Mouse (Mus musculus) gastrocnemius, postnatal 14 days (tissue): ENCODE results near the gene Rad51d. TPM values are rescaled to one million over a fixed set of nuclear protein-coding genes. Genes with fewer than 3 reads are reported as not detected.
A peak's percentile ranks its signal among the peaks of the same experiment; 100 is the strongest.
"Not testable (repeated sequence)": the region's sequence is repeated elsewhere in the genome, so short reads cannot be mapped to it uniquely, and the experiment has no call there.

Experiments
- DNase-seq: peaks from one replicate; pipeline ENCODE4 v3.0.0; 2021; ENCODE audit warnings: mixed read lengths
- intact Hi-C: fragments of 180-260 bp; cut with DNase I; formaldehyde crosslinking; loops from one replicate; pipeline ENCODE4 v1.15.1; 2025; ENCODE audit warnings: low total_unique reads
- long read RNA-seq, 2 experiments: library from polyadenylated mRNA; stranded (forward); transcript quantifications; one replicate each; pipeline ENCODE4 v2.0.0; 2021
- total RNA-seq, 2 experiments: library from RNA; stranded (reverse); gene quantifications; 2 replicates each; pipeline ENCODE4 v1.2.3; 2021

The Rad51d gene
- 1 to 10 TPM; 5.3 to 5.7 TPM for total RNA-seq
- long read RNA-seq, experiment 1, transcript Rad51d-201 (10 exons, 3,426 nt), result major isoform, 5 of 8 reads
- long read RNA-seq, experiment 1, partial matches to known transcripts, result 2 of 8 reads
- long read RNA-seq, experiment 1, other reads (novel, unspliced or antisense), result 1 of 8 reads
- long read RNA-seq, experiment 2, partial matches to known transcripts, result 0 of 4 reads
- long read RNA-seq, experiment 2, other reads (novel, unspliced or antisense), result 1 of 4 reads

- DNase-seq, result peak; percentile 94
- intact Hi-C loops, result loop anchor here (5.0 to 10.0 kb wide), 3 partner anchors 143 to 656 kb away; no protein-coding TSS in a partner anchor
Observed at GRCm38 (mm10) chr11:82890342-82890762, at the start of gene Rad51d. Gene Rad51d (minus strand): TSS chr11:82890614.

GRCm38 (mm10) chr11:82933186-82933585, 42.8 kb upstream of the Rad51d start:
- DNase-seq, result no peak
- intact Hi-C loops, result no loop called here

DNA sequence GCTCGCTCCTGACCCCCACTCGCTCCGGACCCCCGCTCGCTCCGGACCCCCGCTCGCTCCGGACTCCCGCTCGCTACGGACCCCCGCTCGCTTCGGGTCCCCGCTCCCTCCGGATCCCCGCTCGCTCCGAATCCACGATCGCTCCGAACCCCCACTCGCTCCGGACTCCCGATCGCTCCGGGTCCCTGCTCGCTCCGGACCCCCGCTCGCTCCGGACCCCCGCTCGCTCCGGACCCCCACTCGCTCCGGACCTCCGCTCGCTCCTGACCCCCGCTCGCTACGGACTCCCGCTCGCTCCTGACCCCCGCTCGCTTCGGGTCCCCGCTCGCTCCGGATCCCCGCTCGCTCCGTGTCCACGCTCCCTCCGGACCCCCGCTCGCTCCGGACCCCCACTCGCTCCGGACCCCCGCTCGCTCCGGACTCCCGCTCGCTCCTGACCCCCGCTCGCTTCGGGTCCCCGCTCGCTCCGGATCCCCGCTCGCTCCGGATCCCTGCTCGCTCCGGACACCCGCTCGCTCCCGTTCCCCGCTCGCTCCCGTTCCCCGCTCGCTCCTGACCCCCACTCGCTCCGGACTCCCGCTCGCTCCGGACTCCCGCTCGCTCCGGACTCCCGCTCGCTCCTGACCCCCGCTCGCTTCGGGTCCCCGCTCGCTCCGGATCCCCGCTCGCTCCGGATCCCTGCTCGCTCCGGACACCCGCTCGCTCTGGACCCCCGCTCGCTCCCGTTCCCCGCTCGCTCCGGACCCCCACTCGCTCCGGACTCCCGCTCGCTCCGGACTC, 41.4 kb upstream of the Rad51d start:
- DNase-seq, intact Hi-C loops: not testable (repeated sequence)

- intact Hi-C loops, DNase-seq: not testable (repeated sequence)
Observed at GRCm38 (mm10) chr11:82931161-82931560, 40.7 kb upstream of the Rad51d start.

GRCm38 (mm10) chr11:82930391-82930955, 40.1 kb upstream of the Rad51d start:
- DNase-seq, result peak; percentile 38
- intact Hi-C loops, result not testable (repeated sequence)

DNA sequence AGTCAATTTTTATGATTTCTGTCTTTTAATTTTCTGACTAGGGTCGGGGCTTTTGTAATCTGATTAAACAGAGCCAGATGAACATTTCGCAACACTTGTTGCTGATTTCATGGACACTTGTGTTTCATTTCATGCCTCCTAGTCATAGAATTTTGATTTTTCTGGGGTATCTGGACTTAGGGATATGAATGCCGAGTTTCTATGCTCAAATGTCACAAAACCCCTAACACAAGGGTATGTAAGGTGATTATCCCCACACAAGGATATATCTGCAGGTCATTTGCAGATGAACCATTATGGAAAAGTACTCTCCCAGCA, 39.2 kb upstream of the Rad51d start:
- intact Hi-C loops, result no loop called here
- no peak for DNase-seq

DNA sequence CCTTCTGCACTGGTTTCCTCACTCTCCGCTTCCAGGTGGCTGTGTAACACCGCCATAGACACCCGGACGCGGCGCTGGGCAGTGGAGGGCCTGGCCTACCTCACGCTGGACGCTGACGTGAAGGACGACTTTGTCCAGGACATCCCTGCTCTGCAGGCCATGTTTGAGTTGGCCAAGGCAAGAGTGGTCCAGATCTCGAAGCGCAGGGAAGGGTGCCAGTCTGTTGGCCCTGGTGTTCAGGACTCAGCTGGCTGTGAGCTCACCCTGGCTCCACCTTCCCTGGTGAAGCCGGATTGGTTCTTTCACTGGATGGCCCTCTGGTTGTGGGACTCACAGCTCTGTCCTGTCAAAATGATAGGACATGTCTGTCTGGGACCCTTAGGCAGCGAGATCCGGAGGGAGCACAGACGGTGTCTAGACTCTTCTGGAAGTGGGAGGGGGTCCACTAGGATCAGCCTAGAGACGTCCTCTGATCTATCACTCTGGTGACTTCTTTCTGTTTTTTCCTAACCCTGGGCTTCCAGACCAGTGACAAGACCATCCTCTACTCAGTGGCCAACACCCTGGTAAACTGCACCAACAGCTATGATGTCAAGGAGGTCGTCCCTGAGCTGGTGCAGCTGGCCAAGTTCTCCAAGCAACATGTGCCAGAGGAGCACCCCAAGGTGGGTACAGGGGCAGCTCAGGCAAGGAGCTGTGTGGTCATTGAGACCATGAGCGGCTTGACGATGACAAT, 38.7 kb upstream of the Rad51d start:
- no peak for DNase-seq
- intact Hi-C loops, result no loop called here

DNA sequence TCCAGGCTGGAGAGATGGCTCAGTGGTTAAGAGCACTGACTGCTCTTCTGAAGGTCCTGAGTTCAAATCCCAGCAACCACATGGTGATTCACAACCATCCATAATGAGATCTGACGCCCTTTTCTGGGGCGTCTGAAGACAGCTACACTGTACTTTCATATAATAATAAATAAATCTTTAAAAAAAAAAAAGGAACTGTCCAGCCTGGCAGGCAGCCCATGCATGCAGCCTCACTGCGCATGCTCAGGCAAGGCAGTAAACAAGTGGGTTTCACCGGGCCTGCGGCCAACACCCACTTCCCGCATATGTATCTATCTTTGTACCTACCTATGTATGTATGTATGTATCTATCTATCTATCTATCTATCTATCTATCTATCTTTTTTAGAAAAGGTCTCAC, 33.5 kb upstream of the Rad51d start:
- intact Hi-C loops, DNase-seq: not testable (repeated sequence)

DNA sequence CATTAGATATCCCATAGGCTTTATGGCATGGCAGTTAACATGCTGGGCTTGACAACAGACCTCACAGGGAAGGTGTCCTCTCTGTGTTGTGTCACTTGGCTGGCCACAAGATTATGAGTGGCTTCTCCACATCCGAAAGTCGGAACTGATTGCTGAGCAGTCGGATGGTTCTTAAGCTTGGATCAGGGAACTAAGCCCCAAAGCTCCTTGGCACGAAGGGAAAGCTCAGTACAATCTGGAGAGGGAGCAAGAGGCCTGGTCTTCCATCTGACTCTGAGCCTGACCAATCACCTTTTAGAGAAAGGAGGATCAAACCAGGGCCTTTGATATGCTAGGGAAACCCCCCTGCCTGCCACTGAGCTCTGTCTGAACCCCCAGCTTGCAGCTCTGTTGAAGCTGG, 31.3 kb upstream of the Rad51d start:
- DNase-seq, result no peak
- intact Hi-C loops, result no loop called here

GRCm38 (mm10) chr11:82920768-82921167, 30.4 kb upstream of the Rad51d start:
- no peak for DNase-seq
- intact Hi-C loops, result no loop called here

- intact Hi-C loops, result no loop called here
- peak; percentile 62 for DNase-seq
Observed at GRCm38 (mm10) chr11:82914711-82915352, 24.4 kb upstream of the Rad51d start.

DNA sequence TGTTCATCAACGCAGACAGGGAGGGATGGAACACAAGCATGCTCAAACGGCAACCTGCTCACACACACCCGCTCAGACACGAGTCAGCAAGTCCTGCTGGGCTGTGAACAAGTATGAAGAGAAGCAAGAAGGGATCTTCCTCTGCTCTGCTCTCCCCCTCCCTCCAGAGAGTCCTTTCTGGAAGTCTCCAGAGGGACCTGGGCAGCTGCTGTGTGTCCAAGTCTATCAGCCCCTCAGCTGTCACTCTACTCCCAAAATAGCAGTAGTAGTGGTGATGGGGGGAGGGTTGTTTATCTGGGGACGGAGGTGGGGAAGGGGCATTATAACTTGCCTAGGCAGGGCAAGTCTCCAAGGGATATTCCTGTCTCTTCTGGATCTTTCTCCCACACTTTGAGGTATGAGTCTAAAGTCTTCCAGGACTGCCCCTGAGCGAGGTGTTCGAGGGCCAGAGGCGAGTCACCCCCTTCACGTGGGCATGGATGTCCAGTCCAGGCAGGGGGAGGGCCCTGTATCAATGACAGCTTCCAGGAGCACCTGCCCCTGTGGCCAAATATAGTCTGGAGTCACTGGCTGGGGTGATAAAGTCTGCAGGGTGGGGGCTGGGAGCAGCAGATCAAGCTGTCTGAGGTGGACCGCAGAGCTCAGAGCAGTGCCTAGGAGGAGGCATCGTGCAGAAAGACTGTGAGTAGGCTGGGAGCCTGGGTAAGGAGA, 20.4 kb upstream of the Rad51d start:
- intact Hi-C loops, result no loop called here
- peak; percentile 75 for DNase-seq

DNA sequence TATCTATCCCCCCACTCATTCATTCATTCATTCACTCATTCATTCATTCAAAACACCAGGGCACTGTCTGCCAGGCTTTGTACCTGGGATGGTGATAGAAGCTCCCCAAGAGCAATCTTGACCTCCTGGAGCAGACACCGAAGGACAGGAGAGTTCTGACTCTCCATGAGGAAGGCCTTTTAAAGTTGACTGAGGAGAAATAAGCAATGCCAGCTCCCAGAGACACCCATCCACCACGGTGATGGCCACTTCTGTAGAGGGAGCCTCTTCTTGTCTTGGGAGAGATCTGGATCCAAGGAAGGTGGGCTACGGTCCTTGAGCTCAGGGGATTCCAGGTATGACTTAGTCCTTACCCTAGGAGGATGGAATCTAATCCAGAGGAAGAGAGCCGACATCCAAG, 19.8 kb upstream of the Rad51d start, which contains the start of gene Unc45b:
Gene Unc45b (plus strand): TSS at position 301 of the 400 bp plus-strand sequence.
- intact Hi-C loops, result no loop called here
- no peak for DNase-seq

DNA sequence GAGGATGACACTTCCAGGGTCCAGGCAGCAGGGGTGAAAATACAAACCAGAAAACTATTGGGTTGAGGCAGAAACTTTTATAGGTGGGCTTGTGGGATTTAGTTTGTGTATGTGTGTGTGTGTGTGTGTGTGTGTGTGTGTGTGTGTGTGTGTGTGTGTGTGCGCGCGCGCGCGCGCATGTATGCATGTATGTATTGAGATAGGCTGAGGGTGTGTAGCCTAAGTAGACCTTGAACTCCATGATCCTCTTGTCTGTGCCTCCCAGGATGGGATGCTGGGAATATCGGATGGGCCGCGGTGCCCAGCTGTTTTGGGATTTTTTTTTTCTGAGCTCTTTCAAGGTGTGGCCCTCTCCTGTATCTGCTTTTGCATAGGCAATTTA, 18.2 kb upstream of the Rad51d start:
- intact Hi-C loops, result no loop called here
- no peak for DNase-seq

GRCm38 (mm10) chr11:82907651-82908607, 17.5 kb upstream of the Rad51d start, which contains the start of gene Nle1:
Gene Nle1 (minus strand): TSS chr11:82908411.
- DNase-seq, result peak; percentile 92
- intact Hi-C loops, result no loop called here

DNA sequence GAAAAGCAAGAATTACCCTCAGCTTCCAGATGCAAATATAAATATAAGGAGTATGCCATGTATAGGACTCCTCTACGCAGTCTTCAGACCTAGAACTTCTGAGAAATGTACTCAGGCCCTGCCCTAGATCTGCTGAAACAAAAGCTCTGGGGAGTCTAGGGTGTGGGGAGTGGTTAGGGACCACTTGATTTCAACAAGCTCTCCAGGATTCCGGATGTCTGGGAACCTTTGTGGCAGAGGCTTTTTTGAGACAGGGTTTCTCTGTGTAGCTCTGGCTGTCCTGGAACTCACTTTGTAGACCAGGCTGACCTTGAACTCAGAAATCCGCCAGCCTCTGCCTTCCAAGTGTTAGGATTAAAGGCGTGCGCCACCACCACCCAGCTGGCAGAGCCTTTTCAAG, 15.4 kb upstream of the Rad51d start:
- intact Hi-C loops, result no loop called here
- no peak for DNase-seq

DNA sequence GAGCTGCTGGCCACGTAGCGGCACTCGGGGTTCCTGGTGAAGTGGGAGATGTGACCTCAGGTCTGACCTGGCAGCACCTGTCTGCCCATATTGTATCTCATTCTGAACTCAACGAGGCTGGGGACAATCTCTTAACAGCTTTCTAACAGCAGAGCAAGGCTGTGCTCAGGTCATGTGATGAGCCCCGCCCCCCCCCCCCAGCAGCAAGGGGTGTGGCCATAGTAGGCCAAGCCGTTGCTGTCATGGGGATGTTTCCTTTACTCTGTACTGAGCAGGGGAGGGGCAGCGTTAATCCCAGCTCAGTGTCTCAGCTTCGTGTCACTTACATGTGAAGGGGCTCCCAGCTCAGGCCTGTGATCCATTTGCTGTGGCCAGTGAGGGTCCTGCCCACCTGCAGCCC, 14.5 kb upstream of the Rad51d start:
- intact Hi-C loops, result no loop called here

More for the DNA sequence above, 14.5 kb upstream of the Rad51d start:
- DNase-seq, result no peak
